ENCODE assay signal across 23 mouse cellular contexts in genomic region chr16:20391753-20392152, GRCm38 (mm10).
"Had no signal": no experiment of that assay in that cellular context is flagged by ENCODE, and none has a peak within 500 bp of the region (broad histone marks: within the 10 kb centered on the region; RNA-seq: fewer than 3 reads in every experiment).

No protein-coding gene starts in this region.

- H3K27ac ChIP-seq: heart, embryonic 10.5 days; hindbrain, embryonic 13.5 days; hindbrain, embryonic 15.5 days; hindbrain, postnatal 0 days; kidney, embryonic 15.5 days; kidney, postnatal 0 days; limb, embryonic 13.5 days; limb, embryonic 15.5 days had no signal

- H3K9me3 ChIP-seq: heart, embryonic 10.5 days; heart, embryonic 12.5 days; hindbrain, embryonic 13.5 days; hindbrain, embryonic 15.5 days; kidney, embryonic 15.5 days; limb, embryonic 13.5 days; limb, embryonic 15.5 days had no signal

- DNase-seq: forebrain, postnatal 0 days; gastrocnemius, postnatal 14 days; gastrocnemius, postnatal 36 days; heart, adult 18-20 months; heart, postnatal 10 days; kidney, adult 11 months; kidney, adult 2 months; kidney, adult 9 months; kidney, postnatal 14 days; kidney, postnatal 36 days; layer of hippocampus, adult 9-11 months; layer of hippocampus, postnatal 36 days; left cerebral cortex, postnatal 4 days had no signal

- H3K9ac ChIP-seq: forebrain, postnatal 0 days; heart, embryonic 12.5 days; hindbrain, embryonic 13.5 days; hindbrain, embryonic 15.5 days; kidney, embryonic 15.5 days; limb, embryonic 13.5 days; limb, embryonic 15.5 days had no signal

- H3K4me1 ChIP-seq: heart, embryonic 10.5 days; heart, embryonic 12.5 days; hindbrain, embryonic 13.5 days; hindbrain, embryonic 15.5 days; kidney, embryonic 15.5 days; limb, embryonic 13.5 days; limb, embryonic 15.5 days had no signal

- H3K27me3 ChIP-seq: heart, embryonic 12.5 days; hindbrain, embryonic 13.5 days; hindbrain, embryonic 15.5 days; kidney, embryonic 15.5 days; limb, embryonic 13.5 days; limb, embryonic 15.5 days had no signal

- ATAC-seq: forebrain, postnatal 0 days; hindbrain, postnatal 0 days; intestine, embryonic 16.5 days had no signal

- H3K4me2 ChIP-seq: heart, embryonic 12.5 days; hindbrain, embryonic 13.5 days; hindbrain, embryonic 15.5 days; kidney, embryonic 15.5 days; limb, embryonic 13.5 days; limb, embryonic 15.5 days had no signal

- H3K4me3 ChIP-seq: heart, embryonic 10.5 days; heart, embryonic 12.5 days; hindbrain, embryonic 13.5 days; hindbrain, embryonic 15.5 days; kidney, embryonic 15.5 days; limb, embryonic 13.5 days; limb, embryonic 15.5 days had no signal
